Mouse (Mus musculus) testis, adult 10 weeks (tissue): ENCODE measurements around the gene Itgb4. TPM values are rescaled to one million over a fixed set of nuclear protein-coding genes. Genes with fewer than 3 reads are reported as not detected.

Experiments used
- polyA plus RNA-seq: library from polyadenylated mRNA; stranded (reverse); fragments of 350-450 nt; fragmentation: Illumina TruSeq; extraction: RNeasy Lipid Tissue Mini Kit (QIAGEN cat#74804); gene quantifications from one replicate; pipeline ENCODE4 v1.2.3, GENCODE M21; 2014; ENCODE audit warnings: low read depth, low replicate concordance

The Itgb4 gene
- polyA plus RNA-seq, result not detected

DNA sequence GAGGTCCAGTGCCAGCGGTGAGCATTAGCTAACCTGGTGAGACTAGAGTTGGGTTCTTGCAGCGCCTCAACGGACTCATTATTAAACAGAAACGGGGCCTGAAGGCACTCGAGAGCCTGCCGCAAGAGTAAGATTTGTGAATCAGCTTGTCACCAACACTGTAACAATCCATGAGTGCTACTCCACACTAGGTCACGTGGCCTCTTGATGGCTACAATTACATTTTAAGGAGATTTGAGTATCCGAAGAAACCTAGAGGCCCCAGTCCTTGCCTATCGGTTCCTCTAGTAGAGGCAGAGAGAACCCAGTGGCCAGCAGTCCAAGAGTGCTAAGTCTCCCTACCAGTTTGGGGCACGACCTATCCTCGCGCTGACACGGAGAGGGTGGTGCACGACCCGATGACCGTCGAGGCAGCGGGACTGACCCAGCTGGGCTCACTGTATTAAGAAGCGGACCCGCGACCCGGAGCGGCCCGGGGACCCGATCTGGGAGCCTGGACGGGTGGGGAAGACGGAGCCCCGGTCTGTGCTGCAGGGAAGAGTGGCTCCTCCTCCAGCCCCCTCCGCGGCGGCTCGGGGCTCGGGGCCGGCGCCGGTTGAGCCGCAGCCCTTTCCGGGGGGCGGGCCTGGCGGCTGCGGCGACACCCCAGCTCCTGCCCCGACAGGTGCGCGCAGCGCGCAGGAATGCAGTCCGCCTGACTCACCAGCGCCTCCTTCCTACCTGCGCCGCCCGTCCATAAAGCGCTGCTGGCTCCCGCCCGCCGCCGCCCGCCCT lies at the start of gene Itgb4:
Gene Itgb4, plus strand, starts transcription at position 401 of the 774 bp plus-strand sequence.

GRCm38 (mm10) chr11:115933108-115933746 lies 41.3 kb upstream of the Itgb4 start, which contains the start of the genes Sap30bp and Recql5:
TSS of gene Sap30bp (plus strand) at chr11:115933282.
TSS of gene Recql5 (minus strand) at chr11:115933477.

GRCm38 (mm10) chr11:116012262-116012947 lies 37.9 kb downstream of the Itgb4 start, which contains the start of gene Galk1:
TSS of gene Galk1 (minus strand) at chr11:116012719.

GRCm38 (mm10) chr11:116027756-116028155 lies 53.2 kb downstream of the Itgb4 start, which contains the start of gene H3f3b:
TSS of gene H3f3b (minus strand) at chr11:116027962.

GRCm38 (mm10) chr11:116030088-116030897 lies 55.8 kb downstream of the Itgb4 start, which contains the start of gene Unk:
TSS of gene Unk (plus strand) at chr11:116030322.

Other genes starting within 250 kb of the Itgb4 start
- gene Tmem94, start 209.3 kb upstream of the Itgb4 start, polyA plus RNA-seq, result 1.6 TPM
- gene Caskin2, start 161.1 kb upstream of the Itgb4 start, polyA plus RNA-seq, result 0.13 TPM
- not detected for gene Tsen54, start 160.0 kb upstream of the Itgb4 start, polyA plus RNA-seq
- not detected for gene Llgl2, start 150.7 kb upstream of the Itgb4 start, polyA plus RNA-seq
- 1.1 TPM for gene Myo15b, start 116.3 kb upstream of the Itgb4 start, polyA plus RNA-seq
- not detected for gene Smim5, start 74.7 kb upstream of the Itgb4 start, polyA plus RNA-seq
- gene Smim6, start 62.7 kb upstream of the Itgb4 start, polyA plus RNA-seq, result 5.2 TPM
- 8.4 TPM for gene Sap30bp, start 41.4 kb upstream of the Itgb4 start, polyA plus RNA-seq
- gene Recql5, start 41.2 kb upstream of the Itgb4 start, polyA plus RNA-seq, result 3.5 TPM
- not detected for gene Galk1, start 38.0 kb downstream of the Itgb4 start, polyA plus RNA-seq
- gene H3f3b, start 53.3 kb downstream of the Itgb4 start, polyA plus RNA-seq, result 711 TPM
- 6.0 TPM for gene Unk, start 55.6 kb downstream of the Itgb4 start, polyA plus RNA-seq
- gene Unc13d, start 103.3 kb downstream of the Itgb4 start, polyA plus RNA-seq, result 0.11 TPM
- 22.9 TPM for gene Wbp2, start 112.3 kb downstream of the Itgb4 start, polyA plus RNA-seq
- gene Trim47, start 152.5 kb downstream of the Itgb4 start, polyA plus RNA-seq, result 0.36 TPM
- gene Trim65, start 156.4 kb downstream of the Itgb4 start, polyA plus RNA-seq, result 0.45 TPM
- 2.2 TPM for gene Mrpl38, start 164.2 kb downstream of the Itgb4 start, polyA plus RNA-seq
- gene Fbf1, start 193.5 kb downstream of the Itgb4 start, polyA plus RNA-seq, result 19.3 TPM
- 1.5 TPM for gene Ten1, start 224.1 kb downstream of the Itgb4 start, polyA plus RNA-seq
- 11.0 TPM for gene Acox1, start 224.3 kb downstream of the Itgb4 start, polyA plus RNA-seq